Mouse (Mus musculus) urinary bladder, postnatal 10 days (tissue): Measurements from ENCODE around the gene Zmiz2.
"Not testable (repeated sequence)": the region's sequence is repeated elsewhere in the genome, so short reads cannot be mapped to it uniquely, and the experiment has no call there.

ENCODE experiments used
- DNase-seq: peaks from one replicate; pipeline ENCODE4 v3.0.0; 2022; ENCODE audit warnings: low spot score

Gene Zmiz2

DNA sequence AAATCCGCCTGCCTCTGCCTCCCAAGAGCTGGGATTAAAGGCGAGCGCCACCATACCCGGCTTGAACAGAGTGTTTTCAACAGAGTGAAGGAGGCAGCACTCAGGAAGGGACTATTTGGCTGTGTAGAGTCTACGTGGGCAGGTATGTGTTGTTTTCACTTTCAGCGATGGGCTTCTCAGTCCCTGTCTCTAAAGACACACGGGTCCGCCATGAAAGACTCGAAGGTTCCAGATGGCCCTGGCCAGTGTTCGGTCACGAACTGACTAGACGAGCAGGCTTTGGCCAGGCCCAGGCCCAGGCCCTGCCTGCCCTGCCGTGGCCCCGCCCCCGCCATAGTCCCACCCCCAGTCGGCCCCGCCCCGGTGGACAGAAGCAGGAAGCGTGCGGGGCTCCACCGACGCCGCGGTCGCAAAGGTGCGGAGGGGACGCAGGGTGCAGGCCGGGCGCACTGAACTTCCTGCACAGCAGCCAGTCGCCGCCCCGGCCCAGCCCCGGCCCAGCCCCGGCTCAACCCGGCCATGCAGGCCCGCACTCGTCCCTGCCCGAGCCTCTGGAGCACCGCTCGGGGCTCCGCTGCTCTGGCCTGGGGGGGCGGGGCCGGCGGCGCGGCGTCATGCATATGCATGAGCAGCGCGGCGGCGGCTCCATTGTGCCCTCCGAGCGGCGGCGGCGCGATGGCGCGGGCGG is at the start of gene Zmiz2:
Gene Zmiz2, plus strand, starts transcription at position 349 of the 688 bp plus-strand sequence.
- DNase-seq: peak; percentile 87

DNA sequence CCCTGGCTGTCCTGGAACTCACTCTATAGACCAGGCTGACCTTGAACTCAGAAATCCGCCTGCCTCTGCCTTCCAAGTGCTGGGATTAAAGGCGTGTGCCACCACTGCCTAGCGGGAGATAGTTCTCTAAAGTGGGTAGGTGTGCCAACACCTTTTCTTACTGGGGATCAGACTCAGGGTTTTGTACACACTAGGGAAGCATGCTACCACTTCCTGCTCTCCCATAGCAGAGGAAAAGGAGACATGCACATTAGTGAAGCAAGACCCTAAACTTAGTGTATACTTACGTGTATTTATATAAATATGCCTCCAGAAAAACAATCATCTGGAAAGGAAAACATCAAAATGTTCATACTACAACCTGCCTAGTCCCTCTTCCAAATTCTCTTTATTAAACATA is 42.9 kb upstream of the Zmiz2 start:
- DNase-seq: no peak

DNA sequence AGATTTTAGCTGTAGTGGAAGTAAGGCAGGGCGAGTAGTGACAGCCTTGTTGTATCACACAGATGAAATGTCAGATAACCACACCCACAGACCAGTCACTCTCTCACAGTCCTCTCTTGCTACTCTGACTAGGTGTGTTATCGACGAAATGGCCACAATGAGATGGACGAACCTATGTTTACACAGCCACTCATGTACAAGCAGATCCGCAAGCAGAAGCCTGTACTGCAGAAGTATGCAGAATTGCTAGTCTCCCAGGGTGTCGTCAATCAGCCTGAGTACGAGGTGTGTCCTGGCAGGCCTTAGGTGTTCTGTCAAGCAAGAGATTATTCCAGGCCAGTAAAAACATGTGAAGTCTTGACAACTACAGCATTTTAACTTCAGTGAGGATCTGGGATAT is 41.9 kb upstream of the Zmiz2 start:
- no peak for DNase-seq

DNA sequence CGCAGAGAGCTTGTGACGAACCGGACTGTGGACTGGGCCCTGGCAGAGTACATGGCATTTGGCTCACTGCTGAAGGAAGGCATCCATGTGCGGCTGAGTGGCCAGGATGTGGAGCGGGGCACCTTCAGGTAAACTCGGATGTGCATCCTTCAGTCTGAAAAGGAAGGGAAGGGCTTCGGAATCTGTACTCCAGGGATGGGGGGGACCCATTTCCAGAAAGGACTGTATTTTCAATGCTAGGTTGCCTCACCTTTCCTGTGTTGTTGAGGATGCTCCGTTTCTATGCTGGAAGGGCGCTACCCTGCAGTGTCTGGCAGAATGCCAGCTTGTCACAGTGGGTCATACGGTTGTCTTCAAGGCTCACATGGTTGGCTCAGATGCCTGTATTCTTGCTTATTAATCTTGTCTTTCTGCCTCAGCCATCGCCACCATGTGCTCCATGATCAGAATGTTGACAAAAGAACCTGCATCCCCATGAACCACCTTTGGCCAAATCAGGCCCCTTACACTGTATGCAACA is 40.1 kb upstream of the Zmiz2 start:
- DNase-seq: no peak

DNA sequence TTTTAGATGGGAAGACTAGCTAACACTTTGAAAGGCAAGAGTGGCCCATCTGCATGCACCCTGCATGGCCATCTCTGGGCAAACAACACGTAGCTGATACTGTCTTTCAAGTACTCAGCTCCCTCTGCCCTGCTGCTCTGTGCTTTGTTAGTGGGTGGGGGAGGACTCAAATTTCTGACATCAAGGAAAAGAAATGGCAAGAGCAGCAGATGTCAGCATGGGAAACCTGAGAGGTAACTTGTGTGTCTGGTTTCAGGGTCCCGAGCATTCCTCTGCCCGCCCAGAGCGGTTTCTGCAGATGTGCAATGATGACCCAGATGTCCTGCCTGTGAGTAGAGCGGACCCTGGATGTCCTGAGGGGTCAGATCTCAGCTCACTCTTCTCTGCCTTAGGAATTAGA is 39.3 kb upstream of the Zmiz2 start:
- DNase-seq: no peak

DNA sequence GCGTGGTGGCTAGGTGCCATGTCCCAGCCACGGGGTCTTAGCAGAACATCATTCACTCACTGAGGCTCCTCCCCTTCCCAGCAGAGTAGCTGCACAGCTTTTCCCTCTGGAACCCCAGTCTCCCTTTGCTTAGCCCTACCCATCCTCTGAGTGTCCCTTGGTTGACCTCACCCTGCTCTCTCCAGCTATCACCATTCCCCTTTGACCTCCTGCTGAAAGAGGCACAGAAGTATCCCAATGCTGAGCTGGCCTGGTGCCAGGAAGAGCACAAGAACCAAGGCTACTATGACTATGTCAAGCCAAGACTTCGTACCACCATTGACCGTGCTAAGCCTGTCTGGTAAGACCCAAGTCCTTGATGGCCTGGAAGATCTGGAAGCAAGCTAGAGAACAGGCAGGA is 33.8 kb upstream of the Zmiz2 start:
- no peak for DNase-seq

DNA sequence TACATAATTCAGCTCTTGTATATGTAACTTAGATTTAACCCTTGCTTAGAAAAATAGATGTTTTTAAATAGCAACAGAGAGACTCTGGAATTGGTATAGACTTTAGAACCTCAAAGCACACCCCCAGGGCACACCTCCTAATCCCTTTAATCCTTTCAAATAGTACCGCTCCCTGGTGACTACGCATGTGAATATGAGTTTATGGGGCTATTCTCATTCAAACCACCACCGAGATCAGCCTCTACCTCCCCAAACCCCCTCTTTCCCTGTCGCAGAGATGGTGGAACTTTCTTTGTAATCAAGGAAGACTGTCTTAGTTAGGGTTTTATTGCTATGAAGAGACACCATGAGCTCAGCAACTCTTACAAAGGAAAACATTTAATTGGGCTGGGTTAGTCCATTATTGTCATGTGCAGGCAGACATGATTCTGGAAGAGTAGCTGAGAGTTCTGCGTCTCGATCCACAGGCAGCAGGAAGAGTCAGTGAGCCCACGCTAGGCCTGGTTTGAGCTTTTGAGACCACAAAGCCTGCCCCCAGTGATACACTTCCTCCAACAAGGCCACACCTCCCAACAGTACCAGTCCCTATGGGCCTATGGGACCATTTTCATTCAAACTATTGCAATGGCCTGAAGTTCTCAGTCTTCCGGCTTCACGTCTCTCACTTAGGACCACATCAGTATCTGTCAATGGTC is 24.1 kb upstream of the Zmiz2 start:
- no peak for DNase-seq

DNA sequence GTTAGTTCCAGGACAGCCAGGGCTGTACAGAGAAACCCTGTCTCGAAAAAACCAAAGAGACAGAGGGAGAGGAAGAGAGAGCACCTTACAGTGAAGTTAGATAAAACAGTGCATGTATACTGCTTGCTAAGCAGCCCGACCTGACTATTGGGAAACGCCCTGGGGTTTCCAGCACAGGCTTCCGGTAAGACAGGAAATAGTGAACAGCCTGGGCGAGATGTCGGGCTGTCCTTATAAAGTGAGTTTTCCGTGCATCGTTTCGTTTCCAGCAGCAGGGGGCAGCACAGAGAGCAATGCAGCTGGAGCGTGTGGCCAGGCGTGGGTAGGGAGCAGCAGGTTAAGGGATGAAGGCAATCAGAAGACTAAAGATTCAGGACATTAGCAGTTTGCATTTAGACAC is 23.0 kb upstream of the Zmiz2 start:
- no peak for DNase-seq

DNA sequence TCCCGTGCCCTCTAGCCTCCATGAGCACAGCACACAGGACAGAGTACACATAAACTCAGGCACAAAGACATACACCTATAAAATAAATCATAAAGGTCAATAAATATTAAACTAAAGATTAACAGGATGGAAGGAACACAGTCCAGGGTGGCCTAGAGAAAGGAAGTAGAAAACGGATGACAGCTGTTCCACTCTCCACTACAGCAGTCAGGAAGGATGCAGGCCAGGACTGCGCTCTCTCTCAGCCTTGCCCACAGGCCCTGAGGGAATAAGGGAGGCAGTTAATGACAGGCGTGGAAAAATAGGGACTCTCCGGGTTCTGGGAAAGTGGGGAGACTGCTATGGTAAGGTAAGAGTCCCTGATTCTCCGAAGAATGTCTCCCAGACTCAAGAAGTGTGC is 22.4 kb upstream of the Zmiz2 start:
- DNase-seq: no peak

DNA sequence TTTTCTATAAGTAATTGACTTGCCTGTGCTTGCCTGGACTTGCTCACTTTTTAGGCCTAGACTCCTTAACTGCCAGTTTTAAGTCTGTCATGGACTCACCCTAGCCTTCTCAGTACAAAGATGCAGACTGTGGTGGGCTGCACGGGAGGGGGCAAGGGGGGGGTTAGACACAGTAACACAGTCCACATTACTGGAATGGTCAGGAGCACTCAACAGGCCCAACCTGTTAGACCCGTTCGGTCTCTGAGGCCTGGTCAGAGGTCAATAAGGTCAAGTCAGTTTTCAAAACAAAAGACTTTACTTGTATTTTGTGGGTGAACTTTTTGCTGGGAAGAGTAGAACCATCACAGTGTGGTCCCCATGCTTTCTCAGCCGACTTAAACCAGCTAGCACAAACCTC is 21.7 kb upstream of the Zmiz2 start:
- no peak for DNase-seq

DNA sequence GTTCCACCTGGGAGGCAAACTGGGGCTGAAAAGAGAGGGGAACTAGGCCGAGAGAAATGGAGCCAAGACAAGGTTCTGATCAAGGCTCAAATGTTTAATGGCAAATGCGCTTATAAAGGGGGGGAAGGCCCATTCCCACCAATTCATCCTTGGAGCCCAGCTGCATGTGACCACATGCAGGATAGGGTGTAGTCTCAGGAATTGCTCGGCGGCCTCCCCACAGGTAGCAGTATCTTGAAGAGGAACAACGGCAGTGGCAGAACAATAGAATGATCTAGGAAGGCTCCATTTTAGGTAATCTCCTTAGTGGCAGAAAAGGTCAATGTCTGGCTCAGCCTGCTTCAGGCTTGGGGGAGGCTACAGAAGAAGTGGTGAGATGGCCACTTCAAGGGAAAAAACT is 20.9 kb upstream of the Zmiz2 start:
- DNase-seq: not testable (repeated sequence)

DNA sequence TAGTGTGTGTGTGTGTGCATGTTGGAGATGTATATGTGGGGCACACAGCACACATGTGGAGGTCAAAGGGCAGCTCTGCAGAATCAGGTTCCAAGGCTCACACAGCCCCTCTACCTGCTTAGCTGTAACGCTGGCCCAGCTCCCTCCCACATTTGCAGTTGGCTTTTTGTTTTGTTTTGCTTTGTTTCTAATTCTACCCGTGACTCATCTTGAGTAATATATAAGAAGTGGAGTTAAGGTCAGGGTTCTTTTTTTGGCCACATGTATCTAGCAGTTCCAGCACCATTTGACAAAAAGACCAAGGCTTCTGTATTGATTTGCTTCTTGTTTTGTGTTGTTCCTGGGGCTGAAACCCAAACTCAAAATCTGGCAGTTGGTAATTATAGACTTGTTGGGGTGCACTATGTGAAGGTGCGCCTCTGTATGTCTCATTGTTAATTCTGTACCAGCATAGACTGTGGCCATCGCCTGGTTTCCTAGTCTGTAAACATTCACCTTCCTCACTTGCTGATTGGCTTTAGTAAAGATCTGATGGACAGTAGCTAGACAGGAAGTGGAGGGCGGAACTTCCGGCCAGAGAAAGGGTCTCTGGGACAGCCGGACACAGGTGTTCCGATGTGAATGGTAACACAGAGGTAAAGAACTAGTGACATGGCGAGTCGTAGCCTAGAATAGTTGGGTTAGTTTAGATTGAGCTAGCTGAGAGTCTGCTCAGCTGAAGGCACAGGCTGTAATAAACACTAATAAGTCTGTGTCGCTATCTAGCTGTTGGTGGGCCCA is 17.3 kb upstream of the Zmiz2 start:
- DNase-seq: no peak

DNA sequence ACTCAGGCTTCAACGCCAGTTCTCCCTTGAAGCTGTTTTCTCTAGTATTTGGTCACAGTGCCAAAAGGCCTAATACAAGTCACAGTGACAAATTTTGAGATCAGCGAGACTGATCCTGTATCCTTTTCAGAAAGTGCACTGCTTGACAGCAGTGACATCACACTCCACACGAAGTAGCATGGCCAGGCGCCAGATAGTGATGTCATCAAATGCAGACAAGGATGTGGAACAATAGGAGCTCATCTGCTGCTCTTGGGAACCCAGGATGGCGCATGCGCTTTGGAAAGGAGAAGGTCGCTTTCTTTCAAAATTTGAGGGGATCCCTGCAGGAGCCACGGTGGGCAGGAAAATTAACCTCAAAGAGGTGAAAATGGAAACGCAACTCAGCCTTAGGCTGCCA is 16.1 kb upstream of the Zmiz2 start:
- DNase-seq: no peak

DNA sequence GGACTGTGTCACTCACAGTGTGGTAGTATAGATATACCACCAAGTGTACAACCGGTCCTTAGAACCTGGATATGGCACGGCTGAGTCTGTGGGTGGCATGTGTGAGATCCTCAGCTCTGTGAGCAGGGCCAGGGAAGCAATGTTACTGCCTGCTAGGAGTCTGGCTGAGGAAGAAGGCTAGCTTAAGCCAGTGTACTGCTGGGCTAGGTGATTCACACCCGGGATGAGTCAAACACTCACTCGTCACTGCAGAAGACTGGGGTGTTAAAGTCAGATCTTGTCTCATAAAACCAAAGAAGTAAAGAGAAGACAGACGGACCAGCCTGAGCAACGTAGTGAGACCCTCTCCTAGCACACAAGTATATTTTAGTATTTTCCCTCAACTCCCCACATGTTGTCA is 8.0 kb upstream of the Zmiz2 start:
- DNase-seq: no peak

DNA sequence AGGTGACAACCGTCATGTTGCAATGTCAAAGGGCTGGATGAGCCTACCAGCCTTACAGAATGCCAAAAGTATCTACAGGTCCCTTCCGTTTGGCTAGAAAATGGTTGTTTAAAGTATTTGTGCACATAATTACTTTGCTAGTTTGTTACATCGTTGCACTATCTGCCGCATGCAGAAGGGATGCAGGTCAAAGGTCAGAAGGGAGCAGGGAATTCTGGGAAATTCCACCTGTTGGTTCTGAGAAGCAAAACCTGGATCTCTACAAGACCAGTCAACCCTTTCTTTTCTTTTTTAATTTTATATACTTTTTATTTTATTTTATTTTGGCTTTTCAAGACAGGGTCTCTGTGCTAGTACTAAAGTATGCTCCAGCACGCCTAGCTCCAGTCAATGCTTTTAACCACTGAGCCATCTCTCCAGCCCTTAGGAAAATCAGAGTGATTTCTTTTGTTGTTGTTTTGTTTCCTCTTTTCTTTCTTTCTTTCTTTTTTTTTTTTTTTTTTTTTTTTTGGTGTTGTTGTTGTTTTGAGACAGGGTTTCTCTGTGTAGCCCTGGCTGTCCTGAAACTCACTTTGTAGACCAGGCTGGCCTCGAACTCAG is 648 bp upstream of the Zmiz2 start:
- DNase-seq: no peak

DNA sequence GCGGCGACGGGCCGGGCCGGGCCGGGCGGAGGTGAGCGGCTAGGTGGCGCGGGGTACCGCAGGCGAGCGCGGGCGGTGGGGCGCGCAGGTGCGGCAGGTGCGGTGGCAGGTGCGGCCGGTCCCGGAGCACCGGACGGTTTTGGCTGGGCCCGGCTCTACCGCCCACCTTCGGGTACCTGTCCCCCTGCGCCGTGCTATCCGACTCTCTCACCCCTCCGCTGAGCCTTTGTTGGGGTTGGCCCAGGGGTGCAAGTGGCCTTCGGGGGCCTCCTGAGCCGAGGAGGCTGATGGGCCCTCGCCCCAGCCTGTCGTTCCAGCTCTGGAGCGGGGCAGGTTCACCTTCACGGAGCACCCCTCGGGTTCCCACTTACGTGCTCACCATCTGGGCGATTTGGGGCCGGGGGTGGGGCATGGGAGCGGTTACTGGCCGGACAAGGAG is 628 bp downstream of the Zmiz2 start:
- DNase-seq: no peak

DNA sequence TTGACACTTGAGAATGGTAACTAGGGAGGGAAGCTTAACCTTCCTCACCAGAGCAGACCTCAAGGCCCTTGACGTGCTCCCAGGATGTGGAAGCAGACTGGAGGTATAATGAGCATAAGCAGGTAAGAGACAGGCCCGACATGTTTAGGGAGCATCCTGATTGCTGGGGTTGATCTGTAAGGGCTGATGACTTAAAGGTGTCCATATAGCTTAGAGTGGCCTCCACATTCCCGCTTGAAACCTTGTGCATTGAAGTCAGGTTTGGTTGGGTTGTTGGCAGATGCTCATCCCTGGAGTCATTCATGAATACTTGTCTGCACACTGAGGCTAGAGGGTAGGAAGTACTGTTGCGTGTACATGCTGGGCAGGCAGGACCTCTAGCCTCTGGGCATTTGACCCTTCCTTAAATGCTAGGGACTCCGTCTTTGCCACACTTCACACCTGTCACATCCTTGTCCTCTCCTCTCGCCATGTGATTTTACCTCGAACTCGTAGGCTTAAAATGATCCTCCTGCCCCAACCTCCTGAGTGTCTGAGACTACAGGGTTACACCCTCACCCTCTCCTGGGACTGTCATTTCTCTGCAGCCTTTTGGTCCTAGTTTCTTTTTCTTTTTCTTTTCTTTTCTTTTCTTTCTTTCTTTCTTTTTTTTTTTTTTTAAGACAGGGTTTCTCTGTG is 1.6 kb downstream of the Zmiz2 start:
- no peak for DNase-seq

DNA sequence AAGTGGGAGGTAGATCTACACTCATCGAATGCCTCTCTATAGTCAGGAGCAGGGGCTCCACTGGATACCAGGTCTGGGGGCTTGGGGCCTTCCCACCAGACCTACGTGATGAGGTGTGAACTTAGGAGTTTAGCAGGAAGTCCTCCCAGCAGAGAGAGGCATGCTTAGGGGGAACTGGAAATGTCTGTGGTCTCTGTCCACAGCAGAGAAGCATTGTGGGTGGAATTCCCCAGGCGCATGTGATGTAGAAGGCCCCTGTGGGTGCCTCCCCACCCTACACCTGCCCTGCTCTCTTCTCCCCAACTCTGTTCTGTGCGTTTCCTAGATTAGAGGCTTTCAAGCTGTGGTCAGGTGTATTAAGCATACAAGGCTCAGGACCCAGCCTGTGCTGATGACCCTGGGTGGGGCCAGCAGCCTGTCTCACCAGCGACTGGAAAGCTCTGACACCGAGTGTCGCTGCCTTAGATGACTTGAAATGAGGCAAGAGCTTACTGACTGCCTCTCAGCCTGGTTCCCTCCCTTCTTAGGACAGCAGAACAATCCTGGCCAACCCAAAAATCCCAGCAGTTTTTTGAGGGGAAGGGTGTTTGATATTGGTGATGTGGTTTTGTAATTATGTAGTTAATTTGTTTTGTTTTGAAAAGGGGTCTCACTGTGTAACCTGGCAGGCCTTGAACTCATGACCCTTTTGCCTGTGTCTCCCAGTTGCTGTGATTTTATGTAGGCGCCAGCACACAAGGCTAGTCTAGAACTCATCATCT is 2.8 kb downstream of the Zmiz2 start:
- DNase-seq: no peak

DNA sequence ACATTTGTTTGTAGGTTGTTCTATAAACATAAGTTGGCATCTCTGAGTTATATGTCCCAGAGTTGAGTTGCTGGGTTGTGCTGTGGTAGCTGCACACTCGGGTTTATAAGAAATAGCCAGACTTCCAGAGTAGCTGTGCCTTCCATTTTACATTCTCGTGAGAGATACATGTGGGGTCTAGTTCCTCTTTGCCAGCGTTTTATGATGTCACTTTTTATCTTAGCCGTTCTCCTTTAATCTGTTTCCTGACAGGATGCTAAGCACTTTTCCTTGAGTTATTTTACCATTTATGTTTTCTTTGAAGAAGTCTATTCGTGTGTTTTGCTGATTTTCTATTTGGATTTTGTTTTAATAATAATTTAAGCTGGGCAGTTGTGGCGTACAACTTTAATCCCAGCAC is 4.0 kb downstream of the Zmiz2 start:
- no peak for DNase-seq

DNA sequence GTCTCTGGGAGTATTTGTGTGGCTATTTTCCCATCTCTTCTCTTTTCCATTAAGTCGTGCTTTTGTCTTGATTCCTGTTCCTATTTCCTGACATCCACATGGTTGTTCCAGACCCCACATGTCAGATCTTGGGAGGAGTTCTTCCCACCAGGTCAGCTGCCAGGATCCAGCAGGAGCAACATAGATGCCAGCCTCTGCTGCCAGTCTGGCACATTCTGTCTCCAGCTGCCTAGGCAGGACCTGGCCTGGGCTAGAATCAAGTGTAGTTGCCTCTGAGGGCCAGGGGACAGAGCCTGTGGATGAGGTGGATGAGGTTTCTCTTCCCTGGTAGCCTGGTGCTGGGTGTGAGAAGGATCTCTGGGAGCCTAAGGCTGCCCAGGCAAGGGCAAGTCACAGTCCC is 5.0 kb downstream of the Zmiz2 start:
- DNase-seq: no peak

DNA sequence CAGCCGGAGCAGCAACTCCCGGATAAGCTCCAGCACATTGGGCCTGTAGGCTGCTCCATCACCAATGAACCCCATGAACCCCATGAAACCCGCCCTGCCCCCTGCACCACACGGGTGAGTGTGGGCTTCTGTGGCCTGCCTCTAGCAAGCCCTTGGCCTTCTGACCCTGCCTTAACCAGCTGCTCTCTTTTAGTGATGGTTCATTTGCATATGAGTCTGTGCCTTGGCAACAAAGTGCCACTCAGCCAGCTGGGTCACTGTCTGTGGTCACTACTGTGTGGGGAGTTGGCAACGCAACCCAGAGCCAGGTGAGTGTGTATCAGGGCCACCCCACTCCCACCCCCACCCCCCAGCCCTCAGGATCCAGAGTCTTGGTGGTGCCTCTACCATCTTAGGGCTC is 6.7 kb downstream of the Zmiz2 start:
- DNase-seq: no peak
